Mouse (Mus musculus) liver, embryonic 16.5 days (tissue): ENCODE results near the gene Vmn1r113. TPM values are rescaled to one million over a fixed set of nuclear protein-coding genes. Genes with fewer than 3 reads are reported as not detected.
"Not testable (repeated sequence)": the region's sequence is repeated elsewhere in the genome, so short reads cannot be mapped to it uniquely, and the experiment has no call there.

Experiments
- ATAC-seq: fragments of 200-750 bp; cut with Nextera tagmentation; 2 replicates; pipeline ENCODE4 v1.8.0; 2017; ENCODE audit warnings: low read depth, mild to moderate bottlenecking, moderate number of reproducible peaks, moderate library complexity
- H3K27ac ChIP-seq: fragments of 300-500 bp; sonication (generic); 2 replicates; pipeline ENCODE4 v1.5.1; 2014; ENCODE audit warnings: mild to moderate bottlenecking, low read length
- H3K27me3 ChIP-seq: fragments of 300-500 bp; sonication (generic); 2 replicates; pipeline ENCODE4 v1.6.1; 2014; ENCODE audit warnings: low read depth, low read length, mixed read lengths; ENCODE audit not compliant: control insufficient read depth, insufficient read depth
- H3K36me3 ChIP-seq: fragments of 300-500 bp; sonication (generic); 2 replicates; pipeline ENCODE4 v1.6.1; 2014; ENCODE audit warnings: mild to moderate bottlenecking; ENCODE audit not compliant: control insufficient read depth, insufficient read depth
- H3K4me1 ChIP-seq: fragments of 300-500 bp; sonication (generic); 2 replicates; pipeline ENCODE4 v1.6.1; 2014; ENCODE audit warnings: low read depth, low read length, mixed read lengths; ENCODE audit not compliant: control insufficient read depth
- H3K4me2 ChIP-seq: fragments of 300-500 bp; sonication (generic); 2 replicates; pipeline ENCODE4 v1.6.1; 2014; ENCODE audit warnings: low read depth, low read length, mixed read lengths
- H3K4me3 ChIP-seq: fragments of 300-500 bp; sonication (generic); 2 replicates; pipeline ENCODE4 v1.5.1; 2014; ENCODE audit warnings: low read depth, mild to moderate bottlenecking, low read length
- H3K9ac ChIP-seq: fragments of 300-500 bp; sonication (generic); 2 replicates; pipeline ENCODE4 v1.6.1; 2014; ENCODE audit warnings: low read depth, low read length
- H3K9me3 ChIP-seq: fragments of 300-500 bp; sonication (generic); replicated peaks from 2 replicates; pipeline ENCODE4 v1.6.1; 2016; ENCODE audit warnings: low read length; ENCODE audit not compliant: control insufficient read depth
- WGBS: fragments of 180-500 bp; shearing (Covaris S2); extraction: QIAGEN DNeasy Blood & Tissue Kit; methylation state at CpG from one replicate; pipeline ENCODE4 v1.1.7; 2014; ENCODE audit not compliant: insufficient replicate concordance; 5-methylcytosine and 5-hydroxymethylcytosine counted together
- polyA plus RNA-seq: library from polyadenylated mRNA; unstranded; fragments of >200 nt; fragmentation: Nextera tagmentation; extraction: Ambion mirVana; gene quantifications from 2 replicates; pipeline ENCODE4 v1.2.1, GENCODE M21; 2015

Vmn1r113 gene
- not detected in 2 replicates for polyA plus RNA-seq

DNA sequence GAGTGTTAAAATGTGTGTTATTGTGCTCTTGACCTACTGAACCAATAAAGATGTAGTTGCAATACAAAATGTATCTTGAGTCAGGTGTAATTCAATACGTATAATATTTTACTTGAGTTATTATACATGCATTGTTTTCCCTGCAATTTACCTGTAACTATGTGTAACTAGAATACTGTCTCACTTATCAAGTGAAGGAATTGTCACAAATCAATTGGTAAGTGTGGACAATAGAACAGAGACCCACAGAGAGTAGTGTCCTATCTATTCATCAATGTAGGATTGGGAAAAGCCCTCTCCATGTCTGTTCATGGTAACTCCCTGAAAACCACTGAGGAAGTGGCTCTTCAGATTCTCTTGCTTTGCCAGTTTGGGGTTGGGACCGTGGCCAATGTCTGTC lies at the start of gene Vmn1r113:
TSS of gene Vmn1r113 (plus strand) at position 301 of the 400 bp plus-strand sequence.
- H3K36me3 ChIP-seq, H3K4me1 ChIP-seq, H3K9ac ChIP-seq, H3K27ac ChIP-seq, H3K9me3 ChIP-seq, H3K27me3 ChIP-seq, H3K4me3 ChIP-seq, ATAC-seq, H3K4me2 ChIP-seq: not testable (repeated sequence)
- 45% methylated on average over 2 of the region's 2 CpGs for WGBS

DNA sequence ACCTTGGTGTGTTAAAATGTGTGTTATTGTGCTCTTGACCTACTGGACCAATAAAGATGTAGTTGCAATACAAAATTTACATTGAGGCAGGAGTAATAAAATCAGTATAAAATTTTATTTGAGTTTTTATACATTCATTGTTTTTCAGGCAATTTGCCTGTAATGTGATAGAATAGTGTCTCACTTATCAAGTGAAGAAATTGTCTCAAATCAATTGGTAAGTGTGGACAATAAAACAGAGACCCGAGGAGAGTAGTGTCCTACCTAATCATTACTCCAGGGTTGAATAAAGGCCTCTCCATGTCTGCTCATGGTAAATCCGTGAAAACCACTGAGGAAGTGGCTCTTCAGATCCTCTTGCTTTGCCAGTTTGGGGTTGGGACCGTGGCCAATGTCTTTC lies 16.2 kb upstream of the Vmn1r113 start, which contains the start of gene Vmn1r112:
TSS of gene Vmn1r112 (plus strand) at position 301 of the 400 bp plus-strand sequence.
- not testable (repeated sequence) for H3K36me3 ChIP-seq, H3K4me1 ChIP-seq, H3K9me3 ChIP-seq, H3K9ac ChIP-seq, H3K4me3 ChIP-seq, ATAC-seq, H3K27me3 ChIP-seq, H3K27ac ChIP-seq, H3K4me2 ChIP-seq
- WGBS, result no CpG with 5 or more reads among the region's 3 CpGs

DNA sequence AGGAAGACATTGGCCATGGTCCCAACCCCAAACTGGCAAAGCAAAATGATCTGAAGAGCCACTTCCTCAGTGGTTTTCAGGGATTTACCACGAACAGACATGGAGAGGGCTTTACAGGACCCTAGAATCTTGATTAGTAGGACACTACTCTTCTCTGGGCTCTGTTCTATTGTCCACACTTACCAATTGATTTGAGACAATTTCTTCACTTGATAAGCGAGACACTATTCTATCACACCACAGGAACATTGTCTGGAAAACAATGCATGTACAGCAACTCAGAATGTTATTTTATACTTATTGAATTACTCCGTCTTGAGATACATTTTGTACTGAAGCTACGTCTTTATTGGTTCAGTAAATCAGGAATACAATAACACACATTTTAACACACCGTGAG lies 25.0 kb downstream of the Vmn1r113 start, which contains the start of gene Vmn1r114:
TSS of gene Vmn1r114 (minus strand) at position 101 of the 400 bp plus-strand sequence.
- WGBS, result no CpG with 5 or more reads among the region's 5 CpGs
- not testable (repeated sequence) for H3K9ac ChIP-seq, H3K27me3 ChIP-seq, ATAC-seq, H3K36me3 ChIP-seq, H3K9me3 ChIP-seq, H3K4me3 ChIP-seq, H3K27ac ChIP-seq, H3K4me1 ChIP-seq, H3K4me2 ChIP-seq

Other genes starting within 250 kb of the Vmn1r113 start
- not detected in 2 replicates for gene Gm5726, start 241.5 kb upstream of the Vmn1r113 start, polyA plus RNA-seq
- not detected in 2 replicates for gene Gm4141, start 211.0 kb upstream of the Vmn1r113 start, polyA plus RNA-seq
- gene Gm4513, start 188.3 kb upstream of the Vmn1r113 start, polyA plus RNA-seq, result not detected in 2 replicates
- gene Vmn1r107, start 118.4 kb upstream of the Vmn1r113 start, polyA plus RNA-seq, result not detected in 2 replicates
- not detected in 2 replicates for gene Vmn1r111, start 84.1 kb upstream of the Vmn1r113 start, polyA plus RNA-seq
- gene Gm10668, start 56.7 kb upstream of the Vmn1r113 start, polyA plus RNA-seq, result not detected in 2 replicates
- not detected in 2 replicates for gene Vmn1r112, start 16.1 kb upstream of the Vmn1r113 start, polyA plus RNA-seq
- not detected in 2 replicates for gene Vmn1r114, start 24.9 kb downstream of the Vmn1r113 start, polyA plus RNA-seq
- not detected in 2 replicates for gene Vmn1r115, start 57.7 kb downstream of the Vmn1r113 start, polyA plus RNA-seq
- gene Vmn1r116, start 85.0 kb downstream of the Vmn1r113 start, polyA plus RNA-seq, result not detected in 2 replicates
- gene Vmn1r117, start 96.8 kb downstream of the Vmn1r113 start, polyA plus RNA-seq, result not detected in 2 replicates
- gene Vmn1r118, start 125.1 kb downstream of the Vmn1r113 start, polyA plus RNA-seq, result not detected in 2 replicates
- not detected in 2 replicates for gene Vmn1r119, start 225.2 kb downstream of the Vmn1r113 start, polyA plus RNA-seq